Mouse (Mus musculus): ENCODE results near the gene Tstd1. TPM values are rescaled to one million over a fixed set of nuclear protein-coding genes. Genes with fewer than 3 reads are reported as not detected.

Gene Tstd1
- polyA plus RNA-seq, 1 experiment from 2014 or later: 4.3 TPM

Other genes starting within 250 kb of the Tstd1 start
- gene Pcp4l1, start 222.6 kb upstream of the Tstd1 start, polyA plus RNA-seq (2014; fragmentation: Nextera tagmentation; extraction: Ambion mirVana): 31.4 and 33.4 TPM in 2 replicates
- gene Nr1i3, start 204.9 kb upstream of the Tstd1 start, polyA plus RNA-seq (2014; fragmentation: Nextera tagmentation; extraction: Ambion mirVana): 0.17 and 0.25 TPM in 2 replicates
- 23.5 and 28.8 TPM in 2 replicates for gene Tomm40l, start 196.4 kb upstream of the Tstd1 start, polyA plus RNA-seq (2014; fragmentation: Nextera tagmentation; extraction: Ambion mirVana)
- gene Apoa2, start 193.8 kb upstream of the Tstd1 start, polyA plus RNA-seq (2014; fragmentation: Nextera tagmentation; extraction: Ambion mirVana): 3.1 and 5.0 TPM in 2 replicates
- 22.1 and 26.1 TPM in 2 replicates for gene Fcer1g, start 184.5 kb upstream of the Tstd1 start, polyA plus RNA-seq (2014; fragmentation: Nextera tagmentation; extraction: Ambion mirVana)
- 4.6 and 5.4 TPM in 2 replicates for gene Adamts4, start 168.5 kb upstream of the Tstd1 start, polyA plus RNA-seq (2014; fragmentation: Nextera tagmentation; extraction: Ambion mirVana)
- gene Ndufs2, start 167.5 kb upstream of the Tstd1 start, polyA plus RNA-seq (2014; fragmentation: Nextera tagmentation; extraction: Ambion mirVana): 259 and 263 TPM in 2 replicates
- 59.1 and 66.3 TPM in 2 replicates for gene B4galt3, start 148.5 kb upstream of the Tstd1 start, polyA plus RNA-seq (2014; fragmentation: Nextera tagmentation; extraction: Ambion mirVana)
- 48.1 and 51.8 TPM in 2 replicates for gene Ppox, start 137.7 kb upstream of the Tstd1 start, polyA plus RNA-seq (2014; fragmentation: Nextera tagmentation; extraction: Ambion mirVana)
- gene Usp21, start 130.9 kb upstream of the Tstd1 start, polyA plus RNA-seq (2014; fragmentation: Nextera tagmentation; extraction: Ambion mirVana): 82.8 and 85.4 TPM in 2 replicates
- 108 and 114 TPM in 2 replicates for gene Ufc1, start 123.8 kb upstream of the Tstd1 start, polyA plus RNA-seq (2014; fragmentation: Nextera tagmentation; extraction: Ambion mirVana)
- gene Dedd, start 89.7 kb upstream of the Tstd1 start, polyA plus RNA-seq (2014; fragmentation: Nextera tagmentation; extraction: Ambion mirVana): 46.6 and 49.5 TPM in 2 replicates
- 30.7 and 35.3 TPM in 2 replicates for gene Nit1, start 73.2 kb upstream of the Tstd1 start, polyA plus RNA-seq (2014; fragmentation: Nextera tagmentation; extraction: Ambion mirVana)
- gene Pfdn2, start 73.2 kb upstream of the Tstd1 start, polyA plus RNA-seq (2014; fragmentation: Nextera tagmentation; extraction: Ambion mirVana): 68.3 and 68.4 TPM in 2 replicates
- 1.3 and 2.0 TPM in 2 replicates for gene Klhdc9, start 58.1 kb upstream of the Tstd1 start, polyA plus RNA-seq (2014; fragmentation: Nextera tagmentation; extraction: Ambion mirVana)
- gene Nectin4, start 48.8 kb upstream of the Tstd1 start, polyA plus RNA-seq (2014; fragmentation: Nextera tagmentation; extraction: Ambion mirVana): 0.66 and 0.96 TPM in 2 replicates
- gene Arhgap30, start 29.9 kb upstream of the Tstd1 start, polyA plus RNA-seq (2014; fragmentation: Nextera tagmentation; extraction: Ambion mirVana): 0.54 and 0.99 TPM in 2 replicates
- 122 and 143 TPM in 2 replicates for gene Usf1, start 7.6 kb upstream of the Tstd1 start, polyA plus RNA-seq (2014; fragmentation: Nextera tagmentation; extraction: Ambion mirVana)
- gene F11r, start 18.7 kb downstream of the Tstd1 start, polyA plus RNA-seq (2014; fragmentation: Nextera tagmentation; extraction: Ambion mirVana): 16.9 and 20.1 TPM in 2 replicates
- gene Alyref2, start 84.6 kb downstream of the Tstd1 start, polyA plus RNA-seq (2014; fragmentation: Nextera tagmentation; extraction: Ambion mirVana): 15.4 and 17.5 TPM in 2 replicates
- gene Itln1, start 116.4 kb downstream of the Tstd1 start, polyA plus RNA-seq (2014; fragmentation: Nextera tagmentation; extraction: Ambion mirVana): not detected in 2 replicates
- not detected in 2 replicates for gene Cd244a, start 140.3 kb downstream of the Tstd1 start, polyA plus RNA-seq (2014; fragmentation: Nextera tagmentation; extraction: Ambion mirVana)
- not detected in 2 replicates for gene Ly9, start 188.5 kb downstream of the Tstd1 start, polyA plus RNA-seq (2014; fragmentation: Nextera tagmentation; extraction: Ambion mirVana)
- not detected in 2 replicates for gene Slamf7, start 234.2 kb downstream of the Tstd1 start, polyA plus RNA-seq (2014; fragmentation: Nextera tagmentation; extraction: Ambion mirVana)

All from hindbrain, embryonic 11.5 days (tissue).